Mouse (Mus musculus) heart, adult 2 months (tissue): ENCODE measurements at regions not wholly inside any gene's neighbourhood (a gene's known extent, or its start where the extent isn't known, plus 50 kb on each side); places are given as distances from the start of the nearest gene placed in this dataset.

Experiments used
- DNase-seq, 2 experiments: peaks; one replicate each; pipeline ENCODE4 v3.0.0; 2021
- H3K27ac ChIP-seq: fragments of 200-600 bp; 2 replicates; pipeline ENCODE4 v1.8.1; 2022
- H3K27me3 ChIP-seq: fragments of 200-500 bp; 2 replicates; pipeline ENCODE4 v1.6.1; 2012; ENCODE audit warnings: mild to moderate bottlenecking, low read length, inconsistent platforms, mixed read lengths; ENCODE audit not compliant: control insufficient read depth, insufficient read depth
- H3K36me3 ChIP-seq: fragments of 200-500 bp; 2 replicates; pipeline ENCODE4 v1.6.1; 2012; ENCODE audit warnings: low read length, inconsistent platforms; ENCODE audit not compliant: control insufficient read depth, insufficient read depth
- H3K4me1 ChIP-seq: fragments of 200-500 bp; 2 replicates; pipeline ENCODE4 v1.6.1; 2011; ENCODE audit warnings: low read length; ENCODE audit not compliant: control insufficient read depth, insufficient read depth
- H3K4me3 ChIP-seq: fragments of 200-600 bp; 2 replicates; pipeline ENCODE4 v1.8.1; 2022
- H3K79me2 ChIP-seq: fragments of 200-500 bp; replicated peaks from 2 replicates; pipeline ENCODE4 v1.6.1; 2012; ENCODE audit warnings: mild to moderate bottlenecking, inconsistent platforms, low read length, moderate library complexity, mixed read lengths; ENCODE audit not compliant: control insufficient read depth, insufficient read depth
- H3K9ac ChIP-seq: fragments of 200-500 bp; 2 replicates; pipeline ENCODE4 v1.6.1; 2012; ENCODE audit warnings: low read depth, mild to moderate bottlenecking, control low read depth, inconsistent platforms, low read length, mixed read lengths
- CTCF ChIP-seq: fragments of 200-600 bp; IDR thresholded peaks from 2 replicates; pipeline ENCODE4 v1.8.1; 2022; ENCODE audit warnings: antibody characterized with exemption, mild to moderate bottlenecking, moderate library complexity
- EP300 ChIP-seq: fragments of 200-500 bp; IDR thresholded peaks from 2 replicates; pipeline ENCODE4 v1.6.1; 2011; ENCODE audit warnings: low read depth, low read length, control low read depth; ENCODE audit not compliant: insufficient read depth
- POLR2A ChIP-seq: fragments of 200-500 bp; IDR thresholded peaks from 2 replicates; pipeline ENCODE4 v1.6.1; 2011; ENCODE audit warnings: mild to moderate bottlenecking, low read depth, low read length, control low read depth; ENCODE audit not compliant: insufficient read depth
- WGBS: fragments of 180-500 bp; shearing (Covaris S2); methylation state at CpG from one replicate; pipeline ENCODE4 v1.1.7; 2018; 5-methylcytosine and 5-hydroxymethylcytosine counted together
- intact Hi-C: fragments of 180-260 bp; cut with DNase I; formaldehyde crosslinking; loops from one replicate; pipeline ENCODE4 v1.15.1; 2025

GRCm38 (mm10) chrX:16421159-16421558, 101.5 kb upstream of the Cypt1 start:
- TF ChIP-seq CTCF = no peak
- Histone ChIP-seq H3K36me3 (no peaks in the 10 kb centered on the region), H3K79me2 (no peaks in the 10 kb centered on the region), H3K4me3 (no peak overlapping the region), H3K9ac (no peak overlapping the region), H3K27me3 (no peaks in the 10 kb centered on the region), H3K4me1 (no peaks in the 10 kb centered on the region), H3K27ac (no peak overlapping the region)
- DNase-seq = no peak
- intact Hi-C loops = no loop called here

DNA sequence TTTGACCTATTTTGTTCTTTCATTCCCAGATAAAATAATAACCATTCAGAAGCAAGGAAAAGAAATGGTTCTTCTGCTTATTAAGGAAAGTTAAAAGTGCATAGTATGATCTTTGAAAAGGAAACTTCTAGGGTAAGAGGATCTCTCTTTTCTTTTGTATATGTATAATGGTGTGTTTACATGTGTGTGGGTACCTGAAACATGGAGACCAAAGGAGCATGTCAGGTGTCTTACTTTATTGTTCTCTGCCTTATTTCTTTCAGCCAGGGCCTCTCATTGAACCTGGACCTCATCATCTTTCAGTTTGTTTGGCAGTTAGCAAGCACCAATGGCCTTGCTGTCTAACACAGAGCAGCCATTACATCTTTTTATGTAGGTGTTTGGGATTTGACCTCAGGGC, 101.0 kb upstream of the Cypt1 start:
- Histone ChIP-seq H3K27ac (no peak overlapping the region), H3K4me1 (no peaks in the 10 kb centered on the region), H3K79me2 (no peaks in the 10 kb centered on the region), H3K4me3 (no peak overlapping the region), H3K36me3 (no peaks in the 10 kb centered on the region), H3K27me3 (no peaks in the 10 kb centered on the region), H3K9ac (no peak overlapping the region)
- no peak for TF ChIP-seq EP300
- TF ChIP-seq POLR2A = no peak
- TF ChIP-seq CTCF = no peak
- intact Hi-C loops = no loop called here
- DNase-seq = no peak

DNA sequence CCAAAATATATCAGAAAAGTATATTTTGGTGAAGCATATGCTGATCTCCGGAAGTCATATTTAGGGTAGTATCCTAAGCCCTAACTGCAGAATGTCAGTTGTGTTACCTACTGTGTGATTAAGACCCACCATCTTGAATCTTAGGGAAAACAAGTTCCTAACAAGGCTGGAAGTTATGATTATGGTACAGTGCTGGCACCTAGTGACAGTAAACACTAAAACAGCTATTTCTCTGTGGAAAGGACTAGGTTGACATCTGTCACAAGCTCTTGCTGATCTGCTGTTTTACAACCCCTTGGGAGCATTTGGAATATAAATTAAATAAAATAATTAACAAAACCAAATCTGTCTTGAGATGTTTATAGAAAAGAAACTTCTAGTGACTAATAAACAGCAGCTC, 84.6 kb upstream of the Cypt1 start:
- no peak overlapping the region for H3K4me3 ChIP-seq
- no peak for DNase-seq
- no peak overlapping the region for H3K9ac ChIP-seq
- no peaks in the 10 kb centered on the region for H3K4me1 ChIP-seq
- no peaks in the 10 kb centered on the region for H3K36me3 ChIP-seq
- TF ChIP-seq EP300 (no peak), POLR2A (no peak), CTCF (no peak)
- no peaks in the 10 kb centered on the region for H3K27me3 ChIP-seq
- intact Hi-C loops = no loop called here
- no peaks in the 10 kb centered on the region for H3K79me2 ChIP-seq
- 85% methylated on average over 1 of the region's 1 CpGs for WGBS
- H3K27ac ChIP-seq = no peak overlapping the region

DNA sequence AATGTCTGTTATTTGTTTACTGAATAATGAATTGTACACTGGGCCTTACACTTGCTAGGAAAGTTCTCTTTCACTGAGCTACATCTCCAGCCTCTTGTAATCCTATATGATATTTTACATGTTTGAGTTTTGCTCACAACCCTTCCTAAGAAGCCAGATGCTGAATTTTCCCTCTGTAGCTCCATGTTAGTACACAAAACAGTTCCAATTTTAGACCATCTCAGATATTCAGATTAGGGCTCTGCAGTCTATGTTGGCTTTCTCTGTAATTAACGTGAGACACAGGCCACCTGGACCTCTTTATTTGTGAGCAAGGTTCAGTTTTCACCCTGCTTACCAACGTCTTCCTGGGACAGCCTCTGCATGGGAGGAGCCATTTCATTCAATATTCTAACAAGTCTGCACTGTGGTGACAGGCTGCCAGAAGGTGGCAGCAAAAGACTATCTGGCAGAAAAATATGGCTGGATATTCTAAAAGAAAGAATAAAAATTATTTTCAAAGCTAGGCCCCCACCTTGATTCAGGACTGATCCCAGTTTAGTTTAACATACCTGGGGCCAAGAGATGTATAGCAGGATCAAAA, 72.1 kb upstream of the Cypt1 start:
- intact Hi-C loops = loop anchor here (1.0 kb wide), 1 partner anchor 410 kb away; no protein-coding TSS in a partner anchor
- 3% methylated on average over 2 of the region's 2 CpGs for WGBS
- H3K79me2 ChIP-seq = no peaks in the 10 kb centered on the region
- H3K27ac ChIP-seq = no peak overlapping the region
- H3K4me3 ChIP-seq = no peak overlapping the region
- H3K36me3 ChIP-seq = no peaks in the 10 kb centered on the region
- H3K27me3 ChIP-seq = no peaks in the 10 kb centered on the region
- peak; percentile 2 to 28 for DNase-seq
- no peak overlapping the region for H3K9ac ChIP-seq
- no peaks in the 10 kb centered on the region for H3K4me1 ChIP-seq
- TF ChIP-seq CTCF (peak; percentile 76), EP300 (no peak)
